Mouse (Mus musculus): ENCODE results near the gene Zyg11b. TPM values are rescaled to one million over a fixed set of nuclear protein-coding genes. Genes with fewer than 3 reads are reported as not detected.

The Zyg11b gene
- total and polyA plus RNA-seq, 3 experiments = 10.9 to 39.1 (median 34.8) TPM

DNA sequence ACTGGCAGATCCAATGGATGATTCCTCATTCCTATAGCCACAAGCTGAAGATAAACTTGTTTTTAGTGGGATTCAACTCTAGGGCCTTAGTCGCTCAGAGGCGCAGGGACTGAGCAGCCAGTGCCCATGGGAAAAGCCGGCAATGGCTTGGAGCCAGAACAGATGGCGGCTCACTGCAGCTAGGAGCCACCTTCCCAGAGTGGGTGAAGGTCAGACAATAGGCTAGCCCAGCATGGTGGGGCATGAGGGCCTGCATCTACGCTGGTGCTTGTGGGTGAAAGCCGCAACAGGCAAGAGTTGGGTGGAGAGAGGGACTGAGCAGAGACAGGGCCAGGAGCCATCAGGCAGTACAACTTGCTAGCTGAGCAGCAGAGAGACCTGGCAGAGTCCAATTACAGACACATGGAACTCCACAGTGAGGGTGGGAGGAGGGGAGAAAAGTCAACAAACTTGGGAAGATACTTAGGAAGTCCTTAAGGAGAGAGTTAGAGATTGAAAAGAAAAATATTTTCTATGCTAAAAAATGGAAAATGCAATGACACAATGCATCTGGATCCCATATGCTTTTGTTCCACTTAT is 104.5 kb downstream of the Zyg11b start:
- Histone ChIP-seq H3K4me3 (no peak overlapping the region), H3K36me3 (ENCODE audit: control insufficient read depth, insufficient read depth, low read length) (no peaks in the 10 kb centered on the region), H3K79me2 (replicated peaks; ENCODE audit: control insufficient read depth, insufficient read depth, low read length) (no peaks in the 10 kb centered on the region), H3K27me3 (ENCODE audit: control insufficient read depth, insufficient read depth, low read length) (no peaks in the 10 kb centered on the region), H3K27ac (no peak overlapping the region), H3K4me1 (ENCODE audit: control insufficient read depth, insufficient read depth, low read length) (no peaks in the 10 kb centered on the region), H3K9ac (ENCODE audit: low read depth, low read length) (no peak overlapping the region)
- DNase-seq = peak; percentile 14 to 31
- 47% methylated on average over 6 of the region's 6 CpGs for WGBS
- TF ChIP-seq EP300 (IDR thresholded peaks at IDR 0.05; ENCODE audit: insufficient read depth, low read depth, low read length) (no peak), POLR2A (IDR thresholded peaks at IDR 0.05; ENCODE audit: insufficient read depth, low read depth, low read length) (no peak), CTCF (IDR thresholded peaks at IDR 0.05) (no peak)
- intact Hi-C loops (cut with DNase I) = no loop called here

GRCm38 (mm10) chr4:108192821-108193323 is 108.0 kb downstream of the Zyg11b start:
- H3K36me3 ChIP-seq (ENCODE audit: control insufficient read depth, insufficient read depth, low read length) = no peaks in the 10 kb centered on the region
- H3K4me1 ChIP-seq (ENCODE audit: control insufficient read depth, insufficient read depth, low read length) = no peaks in the 10 kb centered on the region
- TF ChIP-seq POLR2A (IDR thresholded peaks at IDR 0.05; ENCODE audit: insufficient read depth, low read depth, low read length) (no peak), EP300 (IDR thresholded peaks at IDR 0.05; ENCODE audit: insufficient read depth, low read depth, low read length) (no peak), CTCF (IDR thresholded peaks at IDR 0.05) (no peak)
- H3K27me3 ChIP-seq (ENCODE audit: control insufficient read depth, insufficient read depth, low read length) = no peaks in the 10 kb centered on the region
- no peak overlapping the region for H3K27ac ChIP-seq
- no peak overlapping the region for H3K9ac ChIP-seq (ENCODE audit: low read depth, low read length)
- H3K79me2 ChIP-seq (replicated peaks; ENCODE audit: control insufficient read depth, insufficient read depth, low read length) = no peaks in the 10 kb centered on the region
- no peak for DNase-seq
- intact Hi-C loops (cut with DNase I) = no loop called here
- no peak overlapping the region for H3K4me3 ChIP-seq
- WGBS = 68% methylated on average over 2 of the region's 2 CpGs

- Histone ChIP-seq H3K27me3 (ENCODE audit: control insufficient read depth, insufficient read depth, low read length) (no peaks in the 10 kb centered on the region), H3K36me3 (ENCODE audit: control insufficient read depth, insufficient read depth, low read length) (no peaks in the 10 kb centered on the region), H3K79me2 (replicated peaks; ENCODE audit: control insufficient read depth, insufficient read depth, low read length) (no peaks in the 10 kb centered on the region), H3K27ac (no peak overlapping the region), H3K4me1 (ENCODE audit: control insufficient read depth, insufficient read depth, low read length) (no peaks in the 10 kb centered on the region), H3K9ac (ENCODE audit: low read depth, low read length) (no peak overlapping the region), H3K4me3 (no peak overlapping the region)
- 80% methylated on average over 1 of the region's 1 CpGs for whole genome bisulfite sequencing
- intact Hi-C loops (cut with DNase I) = no loop called here
- TF ChIP-seq POLR2A (IDR thresholded peaks at IDR 0.05; ENCODE audit: insufficient read depth, low read depth, low read length) (no peak), EP300 (IDR thresholded peaks at IDR 0.05; ENCODE audit: insufficient read depth, low read depth, low read length) (no peak), CTCF (IDR thresholded peaks at IDR 0.05) (no peak)
- DNase-seq = no peak
Observed at GRCm38 (mm10) chr4:108182278-108182677, 118.6 kb downstream of the Zyg11b start.

Other genes with a start within 250 kb of the Zyg11b start
- 10 to 100 TPM; 17.9 to 20.8 TPM for gene Podn, start 204.7 kb downstream of the Zyg11b start, total RNA-seq (2021)
- 63.3 and 79.6 TPM in 2 replicates for gene Podn, start 204.7 kb downstream of the Zyg11b start, polyA plus RNA-seq (2012; rRNA removed)
- 100 to 1,000 TPM; 303 to 357 TPM for gene Scp2, start 156.1 kb downstream of the Zyg11b start, total RNA-seq (2021)
- 235 and 387 TPM in 2 replicates for gene Scp2, start 156.1 kb downstream of the Zyg11b start, polyA plus RNA-seq (2012; rRNA removed)
- 10 to 100 TPM; 27.7 to 34.4 TPM for gene Echdc2, start 135.7 kb downstream of the Zyg11b start, total RNA-seq (2021)
- gene Echdc2, start 135.7 kb downstream of the Zyg11b start, polyA plus RNA-seq (2012; rRNA removed) = 64.0 and 77.8 TPM in 2 replicates
- under 1 TPM in 1 of 2 experiments, not detected in 1; 0.10 TPM for gene Zyg11a, start 83.0 kb downstream of the Zyg11b start, total RNA-seq (2021)
- 0.27 TPM in 1 of 2 replicates, not detected in the other for gene Zyg11a, start 83.0 kb downstream of the Zyg11b start, polyA plus RNA-seq (2012; rRNA removed)
- 10 to 100 TPM; 29.5 to 40.1 TPM for gene Coa7, start 27.0 kb upstream of the Zyg11b start, total RNA-seq (2021)
- gene Coa7, start 27.0 kb upstream of the Zyg11b start, polyA plus RNA-seq (2012; rRNA removed) = 11.1 and 17.6 TPM in 2 replicates
- not detected for gene Shisal2a, start 82.3 kb upstream of the Zyg11b start, total RNA-seq (2021)
- not detected in 2 replicates for gene Shisal2a, start 82.3 kb upstream of the Zyg11b start, polyA plus RNA-seq (2012; rRNA removed)
- gene Gpx7, start 105.9 kb upstream of the Zyg11b start, total RNA-seq (2021) = 1 to 10 TPM; 5.9 to 7.7 TPM
- 14.2 and 16.5 TPM in 2 replicates for gene Gpx7, start 105.9 kb upstream of the Zyg11b start, polyA plus RNA-seq (2012; rRNA removed)
- gene Tut4, start 158.3 kb upstream of the Zyg11b start, total RNA-seq (2021) = 10 to 100 TPM; 19.6 to 21.8 TPM
- 24.1 and 29.7 TPM in 2 replicates for gene Tut4, start 158.3 kb upstream of the Zyg11b start, polyA plus RNA-seq (2012; rRNA removed)

All from heart, adult 2 months (tissue).